Mouse (Mus musculus): ENCODE measurements around the gene Bahd1.

DNA sequence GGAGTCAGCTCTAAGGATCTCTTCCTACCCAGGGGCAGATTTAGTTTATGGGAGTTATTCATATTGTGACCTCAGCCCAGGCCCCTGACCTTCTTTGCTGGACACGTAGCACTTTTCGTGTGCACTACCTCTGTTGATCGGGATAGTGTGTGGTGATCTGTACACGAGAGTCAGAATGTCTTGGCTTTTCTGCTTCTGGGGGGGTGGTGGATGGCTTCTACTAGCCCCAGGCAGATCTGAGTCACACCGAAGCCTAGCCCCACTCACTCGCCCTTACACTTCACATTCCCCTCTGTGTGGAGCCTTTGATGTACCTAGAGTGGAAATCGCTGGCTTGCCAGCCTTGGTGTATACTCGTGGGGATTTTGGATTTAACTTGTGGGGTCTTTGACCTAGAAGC, 12.5 kb downstream of the Bahd1 start:
- no peak for TF ChIP-seq POLR2A (IDR thresholded peaks at IDR 0.05; ENCODE audit: extremely low read depth, insufficient read depth, low read length)
- TF ChIP-seq CTCF (IDR thresholded peaks at IDR 0.05; ENCODE audit: low read depth, low read length) = no peak
